Mouse (Mus musculus): ENCODE data around the gene Arhgap10.

- TF ChIP-seq MXI1 (IDR thresholded peaks at IDR 0.05; ENCODE audit: low read depth, low read length) (no peak), ZC3H11A (IDR thresholded peaks at IDR 0.05; ENCODE audit: low read depth, low read length) (no peak), POLR2A (IDR thresholded peaks at IDR 0.05; ENCODE audit: low read depth, low read length) (no peak), CTCF (conservative IDR thresholded peaks at IDR 0.05 in 1 of 2, IDR thresholded peaks at IDR 0.05 in 1 of 2; ENCODE audit: low read depth in 2 of 2, low read length in 2 of 2) (no peak), JUND (conservative IDR thresholded peaks at IDR 0.05; ENCODE audit: low read depth, low read length) (no peak), PAX5 (IDR thresholded peaks at IDR 0.05; ENCODE audit: low read length) (no peak), MAX (IDR thresholded peaks at IDR 0.05; ENCODE audit: low read length) (no peak), SMC3 (IDR thresholded peaks at IDR 0.05; ENCODE audit: low read depth, low read length) (no peak), CHD2 (IDR thresholded peaks at IDR 0.05; ENCODE audit: low read length) (no peak)
Observed at GRCm38 (mm10) chr8:77421596-77421995, 96.2 kb downstream of the Arhgap10 start.

All from CH12.LX (cell line).